In the genomic region with DNA sequence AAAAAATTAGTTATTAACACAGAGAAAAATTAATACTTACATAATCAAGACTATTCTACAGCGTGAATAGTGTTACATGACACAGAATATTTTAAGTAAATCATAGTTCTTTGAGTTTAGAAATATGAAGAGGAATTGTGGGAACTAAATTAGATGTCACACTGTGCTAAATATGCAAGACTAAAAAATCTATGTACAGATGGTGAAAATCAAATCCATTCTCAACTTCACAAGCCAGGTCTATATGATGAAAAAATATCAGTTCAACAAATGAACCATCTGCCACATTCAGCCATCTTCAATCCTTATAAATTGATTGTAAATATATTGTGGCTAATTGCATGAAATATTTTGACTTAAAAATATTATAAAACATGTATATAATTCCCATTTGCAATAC, we compare ENCODE assay signal across 32 mouse cellular contexts.
DNase-seq lines count a peak whose midpoint lies in the region; ATAC-seq lines count a peak whose summit lies in the region.
"Had no signal": no experiment of that assay in that cellular context is flagged by ENCODE, and none has a peak within 500 bp of the region (broad histone marks: within the 10 kb centered on the region; RNA-seq: fewer than 3 reads in every experiment).

No protein-coding gene starts in this region.

- no peak overlapping the region for H3K4me2 ChIP-seq in forebrain, embryonic 14.5 days (ENCODE audit: low read length)
- no peak overlapping the region for H3K4me2 ChIP-seq in forebrain, embryonic 16.5 days (ENCODE audit: low read length)
- H3K4me2 ChIP-seq: embryonic facial prominence, embryonic 13.5 days; heart, embryonic 13.5 days; hindbrain, embryonic 14.5 days had no signal

- no peak overlapping the region for H3K9ac ChIP-seq in forebrain, embryonic 14.5 days (ENCODE audit: low read length)
- no peak overlapping the region for H3K9ac ChIP-seq in forebrain, embryonic 16.5 days (replicated peaks; ENCODE audit: low read depth, low read length)
- H3K9ac ChIP-seq: embryonic facial prominence, embryonic 13.5 days; heart, embryonic 13.5 days; hindbrain, embryonic 14.5 days had no signal

- H3K36me3 ChIP-seq in forebrain, embryonic 14.5 days (ENCODE audit: control insufficient read depth, insufficient read depth, low read length), result no peaks in the 10 kb centered on the region
- H3K36me3 ChIP-seq in forebrain, embryonic 10.5 days (replicated peaks), result no peaks in the 10 kb centered on the region
- H3K36me3 ChIP-seq in forebrain, embryonic 16.5 days (ENCODE audit: control insufficient read depth, insufficient read depth), result no peaks in the 10 kb centered on the region
- H3K36me3 ChIP-seq: embryonic facial prominence, embryonic 10.5 days; embryonic facial prominence, embryonic 13.5 days; G1E; heart, embryonic 10.5 days; heart, embryonic 13.5 days had no signal

- peak; percentile 51 for DNase-seq in forebrain, embryonic 14.5 days (ENCODE audit: low spot score)
- DNase-seq in forebrain, embryonic 10.5 days (ENCODE audit: extremely low spot score, low spot score), result no peak
- peak; percentile 21 for DNase-seq in brain, adult 2 months (ENCODE audit: low read depth, low spot score)
- no peak for DNase-seq in urinary bladder, postnatal 14 days (ENCODE audit: low spot score)
- DNase-seq: adrenal gland, postnatal 10 days; adrenal gland, postnatal 36 days; B cell, adult 2 months; cerebellum, adult 11-12 months; cerebellum, adult 8-10 months; cerebellum, postnatal 10 days; cerebellum, postnatal 36 days; embryo, embryonic 11 days; gastrocnemius, postnatal 10 days; gastrocnemius, postnatal 36 days; heart, adult 2 months; heart, postnatal 14 days; heart, postnatal 4 days; kidney, adult 18-20 months had no signal

- no peak overlapping the region for H3K27ac ChIP-seq in forebrain, embryonic 14.5 days (ENCODE audit: low read depth, low read length)
- H3K27ac ChIP-seq in forebrain, embryonic 10.5 days, result no peak overlapping the region
- H3K27ac ChIP-seq in forebrain, embryonic 16.5 days (ENCODE audit: low read length), result no peak overlapping the region
- H3K27ac ChIP-seq: embryonic facial prominence, embryonic 10.5 days; embryonic facial prominence, embryonic 13.5 days; heart, adult 2 months; heart, embryonic 10.5 days; heart, embryonic 13.5 days; hindbrain, embryonic 14.5 days; hindbrain, postnatal 0 days had no signal

- no peaks in the 10 kb centered on the region for H3K4me1 ChIP-seq in forebrain, embryonic 14.5 days (ENCODE audit: control insufficient read depth, insufficient read depth, low read length)
- no peaks in the 10 kb centered on the region for H3K4me1 ChIP-seq in forebrain, embryonic 10.5 days
- no peaks in the 10 kb centered on the region for H3K4me1 ChIP-seq in forebrain, embryonic 16.5 days (replicated peaks; ENCODE audit: control insufficient read depth, insufficient read depth, low read length)
- H3K4me1 ChIP-seq: embryonic facial prominence, embryonic 10.5 days; embryonic facial prominence, embryonic 13.5 days; heart, embryonic 10.5 days; heart, embryonic 13.5 days had no signal

- 68% methylated on average over 1 of the region's 1 CpGs for WGBS in forebrain, embryonic 14.5 days
- 87% methylated on average over 1 of the region's 1 CpGs for WGBS in forebrain, embryonic 10.5 days
- 63% methylated on average over 1 of the region's 1 CpGs for WGBS in forebrain, embryonic 16.5 days

- H3K4me3 ChIP-seq in forebrain, embryonic 14.5 days (ENCODE audit: low read depth, low read length), result no peak overlapping the region
- H3K4me3 ChIP-seq in forebrain, embryonic 10.5 days, result no peak overlapping the region
- no peak overlapping the region for H3K4me3 ChIP-seq in forebrain, embryonic 16.5 days (replicated peaks; ENCODE audit: low read length)
- H3K4me3 ChIP-seq: embryonic facial prominence, embryonic 10.5 days; embryonic facial prominence, embryonic 13.5 days; erythroblast, embryonic 14.5 days; heart, adult 2 months; heart, embryonic 10.5 days; heart, embryonic 13.5 days had no signal

- no peaks in the 10 kb centered on the region for H3K9me3 ChIP-seq in forebrain, embryonic 14.5 days (replicated peaks; ENCODE audit: control insufficient read depth, low read length)
- no peaks in the 10 kb centered on the region for H3K9me3 ChIP-seq in forebrain, embryonic 10.5 days
- no peaks in the 10 kb centered on the region for H3K9me3 ChIP-seq in forebrain, embryonic 16.5 days (ENCODE audit: control insufficient read depth, low read length)
- H3K9me3 ChIP-seq: embryonic facial prominence, embryonic 10.5 days; embryonic facial prominence, embryonic 13.5 days; G1E; heart, embryonic 10.5 days; heart, embryonic 13.5 days had no signal

- H3K27me3 ChIP-seq in forebrain, embryonic 14.5 days (replicated peaks; ENCODE audit: control insufficient read depth, insufficient read depth, low read length), result no peaks in the 10 kb centered on the region
- H3K27me3 ChIP-seq in forebrain, embryonic 10.5 days (ENCODE audit: poor library complexity, severe bottlenecking), result no peaks in the 10 kb centered on the region
- no peaks in the 10 kb centered on the region for H3K27me3 ChIP-seq in forebrain, embryonic 16.5 days (replicated peaks; ENCODE audit: control insufficient read depth, insufficient read depth, low read length)
- H3K27me3 ChIP-seq: CH12.LX; embryonic facial prominence, embryonic 13.5 days; heart, embryonic 13.5 days; Patski had no signal

- peak; percentile 40; the same call in 1 of the 2 replicates for ATAC-seq in forebrain, embryonic 14.5 days
- ATAC-seq in forebrain, embryonic 16.5 days, result peak; percentile 58
- ATAC-seq in megakaryocyte, adult 5-6 weeks (ENCODE audit: poor library complexity, severe bottlenecking), result no peak
- ATAC-seq: hindbrain, postnatal 0 days; inflammation-experienced regulatory T-cells, adult 6 months; intestine, embryonic 16.5 days; Patski had no signal

Comparison
In these comparisons a context has a peak if more than half of its experiments do, and no peak if none do; other contexts are left out.
1. DNase-seq: peak in forebrain, embryonic 14.5 days (single experiment) and brain, adult 2 months (single experiment); none in forebrain, embryonic 10.5 days (single experiment) and urinary bladder, postnatal 14 days (single experiment).